Mouse (Mus musculus) cerebellum, postnatal 14 days (tissue): Measurements from ENCODE around the gene Gm27021.

ENCODE experiments used
- DNase-seq, 2 experiments: peaks; one replicate each; pipeline ENCODE4 v3.0.0; 2021; ENCODE audit warnings: mixed read lengths in 2 of 2

Gene Gm27021

GRCm38 (mm10) chr8:120667561-120668373, at the start of gene Gm27021, which contains the start of gene Cox4i1:
Gene Gm27021, minus strand, starts transcription at chr8:120668079.
Gene Cox4i1, plus strand, starts transcription at chr8:120668222.
- peak; percentile 96 to 97 for DNase-seq

- no peak for DNase-seq
These were observed 48.3 kb upstream of the Gm27021 start for GRCm38 (mm10) chr8:120715996-120716680.

GRCm38 (mm10) chr8:120715200-120715599, 47.3 kb upstream of the Gm27021 start:
- no peak for DNase-seq

- no peak for DNase-seq
These were observed 41.3 kb upstream of the Gm27021 start for GRCm38 (mm10) chr8:120709176-120709575.

- DNase-seq = no peak
These were observed 38.3 kb upstream of the Gm27021 start for GRCm38 (mm10) chr8:120706193-120706592.

GRCm38 (mm10) chr8:120705163-120705562, 37.3 kb upstream of the Gm27021 start:
- no peak for DNase-seq

GRCm38 (mm10) chr8:120704203-120704602, 36.3 kb upstream of the Gm27021 start:
- no peak for DNase-seq

GRCm38 (mm10) chr8:120701758-120702465, 34.0 kb upstream of the Gm27021 start:
- DNase-seq = no peak

GRCm38 (mm10) chr8:120700053-120700452, 32.2 kb upstream of the Gm27021 start:
- no peak for DNase-seq

- DNase-seq = no peak
These were observed 31.7 kb upstream of the Gm27021 start for GRCm38 (mm10) chr8:120699565-120699964.

GRCm38 (mm10) chr8:120699079-120699478, 31.2 kb upstream of the Gm27021 start:
- DNase-seq = no peak

- DNase-seq = no peak
These were observed 30.5 kb upstream of the Gm27021 start for GRCm38 (mm10) chr8:120698426-120698825.

GRCm38 (mm10) chr8:120697979-120698272, 30.0 kb upstream of the Gm27021 start:
- DNase-seq = peak in 1 of 2 experiments; percentile 62

- peak; percentile 71 to 76 for DNase-seq
These were observed 29.5 kb upstream of the Gm27021 start for GRCm38 (mm10) chr8:120697154-120697978.

GRCm38 (mm10) chr8:120696401-120697153, 28.7 kb upstream of the Gm27021 start:
- DNase-seq = peak; percentile 39 to 41

- DNase-seq = no peak
These were observed 26.1 kb upstream of the Gm27021 start for GRCm38 (mm10) chr8:120693861-120694493.

- DNase-seq = no peak
These were observed 25.1 kb upstream of the Gm27021 start for GRCm38 (mm10) chr8:120692934-120693333.

GRCm38 (mm10) chr8:120688511-120688910, 20.6 kb upstream of the Gm27021 start:
- no peak for DNase-seq

GRCm38 (mm10) chr8:120687786-120688185, 19.9 kb upstream of the Gm27021 start:
- DNase-seq = no peak

- no peak for DNase-seq
These were observed 18.7 kb upstream of the Gm27021 start for GRCm38 (mm10) chr8:120686576-120686975.

- no peak for DNase-seq
These were observed 18.2 kb upstream of the Gm27021 start for GRCm38 (mm10) chr8:120686051-120686450.
